Mouse (Mus musculus): ENCODE measurements at regions not wholly inside any gene's neighbourhood (a gene's known extent, or its start where the extent isn't known, plus 50 kb on each side); places are given as distances from the start of the nearest gene placed in this dataset.

GRCm38 (mm10) chr4:54588704-54589103 is 356.1 kb upstream of the Zfp462 start:
- ATAC-seq (replicated peaks; ENCODE audit: low FRiP score, low TSS enrichment, poor library complexity, severe bottlenecking) = no peak

DNA sequence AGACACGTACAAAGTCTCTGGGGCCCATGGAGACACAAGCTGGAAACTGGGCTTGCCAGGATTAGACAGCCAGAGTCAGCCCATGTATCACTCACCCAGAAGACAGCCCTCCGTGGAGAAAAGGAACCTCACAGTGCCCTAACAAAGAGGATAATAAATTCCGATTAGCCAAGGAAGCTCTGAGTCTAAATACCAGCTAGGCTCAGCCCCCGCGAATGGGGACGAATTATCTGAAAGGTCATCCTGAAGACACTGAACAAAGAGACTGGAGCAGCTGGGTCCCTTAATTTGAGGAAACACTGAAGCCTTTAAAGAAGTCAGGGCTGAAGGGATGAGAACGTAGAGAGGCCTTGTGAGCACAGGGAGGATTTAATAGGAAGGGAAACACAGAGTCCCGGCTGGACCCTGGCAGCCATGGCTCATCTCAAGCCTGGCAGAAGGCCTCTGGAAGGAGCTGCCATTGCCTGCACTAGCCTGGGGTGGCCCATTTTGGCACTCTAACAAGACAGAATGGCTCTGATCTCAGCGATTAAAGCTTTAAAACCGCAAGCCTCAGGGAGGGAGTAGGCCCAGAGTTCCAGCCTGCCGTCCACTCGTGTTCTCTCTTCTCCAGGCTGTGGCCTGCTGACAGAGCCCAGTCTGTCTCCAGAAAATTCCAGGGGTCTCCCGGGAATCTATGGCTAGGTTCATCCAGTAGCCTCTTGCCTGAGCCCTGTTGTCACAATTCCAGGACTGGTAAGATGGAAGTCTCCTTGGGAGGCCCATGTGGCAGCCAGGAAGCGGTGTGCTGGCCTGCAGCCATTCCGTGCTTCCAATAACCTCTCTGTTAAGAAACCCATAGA is 343.0 kb upstream of the Zfp462 start:
- no peak for ATAC-seq (replicated peaks; ENCODE audit: low FRiP score, low TSS enrichment, poor library complexity, severe bottlenecking)

GRCm38 (mm10) chr4:54602513-54603205 is 342.2 kb upstream of the Zfp462 start:
- no peak for ATAC-seq (replicated peaks; ENCODE audit: low FRiP score, low TSS enrichment, poor library complexity, severe bottlenecking)

- ATAC-seq (replicated peaks; ENCODE audit: low FRiP score, low TSS enrichment, poor library complexity, severe bottlenecking) = no peak
These were observed 334.7 kb upstream of the Zfp462 start for GRCm38 (mm10) chr4:54610101-54610500.

GRCm38 (mm10) chr4:54611990-54612980 is 332.6 kb upstream of the Zfp462 start:
- ATAC-seq (replicated peaks; ENCODE audit: low FRiP score, low TSS enrichment, poor library complexity, severe bottlenecking) = no peak

DNA sequence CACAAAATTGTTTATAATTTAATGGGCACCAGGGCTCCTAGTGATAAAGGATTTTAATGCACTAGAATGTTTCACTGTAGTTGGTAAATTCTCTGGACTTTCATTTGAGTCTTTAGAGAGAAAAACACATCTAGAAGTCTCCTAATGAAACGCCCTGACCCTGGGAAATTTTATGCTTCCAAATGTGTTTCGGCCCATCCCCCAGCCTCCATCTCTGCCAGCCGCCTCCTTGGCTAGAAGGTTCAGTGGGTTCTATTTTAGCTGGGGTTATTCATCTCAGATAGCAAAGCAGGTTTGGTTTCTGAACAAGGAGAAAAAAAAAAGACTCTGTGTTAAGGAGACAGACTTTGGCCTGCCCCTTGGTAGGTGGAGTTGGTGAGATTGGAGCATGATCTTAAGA is 331.8 kb upstream of the Zfp462 start:
- ATAC-seq (replicated peaks; ENCODE audit: low FRiP score, low TSS enrichment, poor library complexity, severe bottlenecking) = no peak

DNA sequence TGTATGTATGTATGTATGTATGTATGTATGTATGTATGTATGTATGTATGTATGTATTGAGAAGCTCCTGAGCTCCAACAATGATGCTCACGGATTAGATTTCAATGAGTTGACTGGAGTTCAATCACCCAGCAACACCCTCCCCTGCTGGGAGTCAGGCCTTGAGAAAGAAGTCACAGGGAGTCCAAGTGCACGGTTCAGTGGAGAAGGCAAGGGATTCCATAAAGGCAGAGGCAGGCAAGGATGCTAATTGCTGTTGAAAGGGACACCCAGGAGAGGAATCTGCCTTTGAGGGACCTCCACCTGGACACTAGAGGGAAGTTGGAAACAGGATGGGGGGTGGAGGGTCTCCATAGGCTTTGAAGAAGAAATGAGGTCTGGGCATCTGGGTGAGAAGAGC is 331.2 kb upstream of the Zfp462 start:
- ATAC-seq (replicated peaks; ENCODE audit: low FRiP score, low TSS enrichment, poor library complexity, severe bottlenecking) = no peak

- no peak for ATAC-seq (replicated peaks; ENCODE audit: low FRiP score, low TSS enrichment, poor library complexity, severe bottlenecking)
These were observed 329.0 kb upstream of the Zfp462 start for GRCm38 (mm10) chr4:54615886-54616285.

GRCm38 (mm10) chr4:54624024-54624873 is 320.6 kb upstream of the Zfp462 start:
- no peak for ATAC-seq (replicated peaks; ENCODE audit: low FRiP score, low TSS enrichment, poor library complexity, severe bottlenecking)

DNA sequence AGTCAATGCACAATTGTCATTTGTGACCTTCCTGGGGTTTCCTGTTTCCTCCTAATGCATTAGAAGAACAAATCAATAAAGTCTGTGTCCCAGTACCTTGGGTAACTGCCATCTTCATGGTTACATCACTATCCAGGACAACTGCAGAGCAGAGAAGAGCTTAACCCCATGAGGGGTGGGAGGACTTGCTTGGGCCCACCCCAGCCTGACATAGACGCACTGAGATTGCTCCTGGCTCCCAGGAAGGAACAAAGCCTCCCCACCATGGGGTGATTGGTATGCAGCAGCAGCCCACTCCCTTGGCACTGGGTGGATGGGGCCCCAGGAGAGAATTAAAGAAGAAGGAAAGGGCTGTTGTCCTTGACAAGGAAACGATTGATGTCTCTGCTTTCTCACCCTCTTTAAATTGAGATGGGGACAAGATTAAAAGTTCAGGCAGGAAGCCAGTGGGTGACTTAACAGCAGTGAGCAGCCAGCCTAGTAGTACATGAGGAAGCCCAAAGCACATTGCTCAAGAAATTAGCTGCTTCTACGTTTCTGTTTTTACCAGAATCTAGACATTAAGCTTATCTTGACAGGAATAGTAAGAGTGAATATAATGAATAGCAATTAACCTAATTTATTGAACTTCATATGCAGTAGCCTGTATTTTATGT is 307.7 kb upstream of the Zfp462 start:
- ATAC-seq (replicated peaks; ENCODE audit: low FRiP score, low TSS enrichment, poor library complexity, severe bottlenecking) = no peak

DNA sequence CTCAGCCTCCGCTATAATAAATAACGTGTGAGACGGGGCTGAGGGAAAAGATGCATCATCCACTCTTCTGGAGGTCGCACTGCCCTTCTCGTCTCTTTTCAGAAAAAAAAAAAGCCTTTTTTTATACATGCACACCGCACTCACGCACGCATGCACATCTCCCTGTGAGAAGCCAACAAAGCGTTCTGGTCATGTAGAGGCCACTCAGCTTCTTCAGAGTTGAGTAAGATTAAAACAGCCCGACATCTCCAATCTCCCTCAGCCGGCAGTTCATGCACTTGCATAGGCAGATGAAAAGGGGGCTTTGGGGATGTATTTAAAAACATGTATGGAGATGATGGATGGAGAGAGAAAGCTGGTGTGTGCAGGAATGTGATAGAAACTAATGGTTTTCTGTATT is 298.8 kb upstream of the Zfp462 start:
- no peak for ATAC-seq (replicated peaks; ENCODE audit: low FRiP score, low TSS enrichment, poor library complexity, severe bottlenecking)

DNA sequence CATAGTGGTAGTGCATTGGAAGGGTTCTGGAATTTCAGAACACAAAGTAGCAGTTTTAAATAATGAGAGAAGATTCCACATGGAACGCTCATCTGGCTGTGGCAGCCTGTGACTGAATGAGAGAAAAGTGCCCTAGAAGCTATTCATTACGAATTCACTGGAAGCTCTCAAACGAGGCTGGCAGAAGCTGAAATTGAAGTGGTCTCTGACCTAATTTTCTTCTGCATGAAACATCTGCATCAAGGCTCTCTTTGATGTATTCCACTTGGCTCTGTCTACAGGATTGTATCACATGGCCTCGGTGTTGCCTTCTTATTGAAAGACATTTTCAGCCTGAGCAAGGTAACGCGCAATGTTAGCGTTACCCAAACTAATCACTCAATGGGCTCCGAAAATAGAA is 298.4 kb upstream of the Zfp462 start:
- no peak for ATAC-seq (replicated peaks; ENCODE audit: low FRiP score, low TSS enrichment, poor library complexity, severe bottlenecking)

DNA sequence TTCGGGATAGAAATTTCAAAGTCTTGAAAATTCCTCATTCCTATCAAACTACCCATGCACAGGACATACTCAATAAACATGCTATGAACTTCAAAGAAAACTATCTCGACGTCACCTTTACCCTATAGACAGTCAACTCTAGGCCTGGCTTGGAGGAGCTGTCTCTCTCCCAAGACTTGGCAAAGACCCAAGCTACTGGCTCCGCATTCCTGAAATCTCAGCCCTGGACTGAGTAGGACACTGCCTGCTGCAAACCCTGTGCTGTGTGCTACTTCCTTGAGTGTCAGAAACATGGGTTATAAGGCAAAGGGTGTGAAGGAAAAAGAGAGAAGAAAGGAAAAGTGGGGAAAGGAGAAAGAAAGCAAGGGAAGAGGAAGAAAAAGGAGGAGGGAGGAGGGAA is 296.6 kb upstream of the Zfp462 start:
- no peak for ATAC-seq (replicated peaks; ENCODE audit: low FRiP score, low TSS enrichment, poor library complexity, severe bottlenecking)

- ATAC-seq (replicated peaks; ENCODE audit: low FRiP score, low TSS enrichment, poor library complexity, severe bottlenecking) = no peak
These were observed 293.2 kb upstream of the Zfp462 start for GRCm38 (mm10) chr4:54651646-54652110.

- ATAC-seq (replicated peaks; ENCODE audit: low FRiP score, low TSS enrichment, poor library complexity, severe bottlenecking) = no peak
These were observed 292.5 kb upstream of the Zfp462 start for GRCm38 (mm10) chr4:54652111-54653021.

DNA sequence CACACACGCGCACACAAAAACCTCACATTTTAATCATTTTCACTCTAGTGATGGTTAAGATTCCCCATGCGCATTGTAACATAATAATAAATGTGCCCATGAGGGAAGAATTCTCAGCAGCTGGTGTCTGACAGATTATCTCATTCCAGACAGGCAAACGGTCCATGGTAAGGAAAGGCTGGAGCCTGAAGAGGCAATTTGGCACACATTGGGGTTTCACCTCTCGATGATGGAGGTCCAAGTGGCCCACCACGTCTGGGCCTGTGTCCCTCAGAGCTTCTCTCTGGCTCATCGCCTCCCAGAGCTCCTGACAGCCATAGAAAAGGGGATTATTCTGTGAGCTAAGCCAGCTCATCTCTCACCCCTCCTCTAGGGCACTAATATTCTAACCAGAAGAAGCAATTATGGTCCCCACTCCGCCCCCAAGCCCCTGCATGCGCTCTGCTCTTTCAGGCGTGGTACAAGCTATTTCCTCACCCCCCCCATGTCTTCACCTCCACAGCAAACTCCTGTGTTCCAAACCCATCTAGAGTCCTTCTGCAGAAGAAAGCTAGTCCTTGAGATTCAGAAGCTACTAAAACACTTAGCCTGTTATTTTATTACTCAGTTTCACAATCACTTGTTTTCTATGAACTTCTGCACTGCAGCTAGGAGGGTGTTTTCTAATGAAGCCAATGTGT is 291.6 kb upstream of the Zfp462 start:
- ATAC-seq (replicated peaks; ENCODE audit: low FRiP score, low TSS enrichment, poor library complexity, severe bottlenecking) = no peak
